Mouse (Mus musculus) CD4-positive helper T cell, adult 2 months (primary cell): ENCODE results near the gene Rbm38.

Experiments
- DNase-seq: peaks from one replicate; pipeline ENCODE4 v3.0.0-alpha.2; 2012; ENCODE audit warnings: low read depth, missing footprints, low spot score

Gene Rbm38

GRCm38 (mm10) chr2:173057623-173058022 lies 37.3 kb downstream of the Rbm38 start:
- DNase-seq = no peak

- no peak for DNase-seq
Measured at GRCm38 (mm10) chr2:173058263-173058662, 38.0 kb downstream of the Rbm38 start.

- no peak for DNase-seq
Measured at GRCm38 (mm10) chr2:173060450-173060849, 40.2 kb downstream of the Rbm38 start.

- DNase-seq = peak; percentile 57
Measured at GRCm38 (mm10) chr2:173061443-173062351, 41.4 kb downstream of the Rbm38 start.

- peak; percentile 73 for DNase-seq
Measured at GRCm38 (mm10) chr2:173063219-173063618, 42.9 kb downstream of the Rbm38 start.

- no peak for DNase-seq
Measured at GRCm38 (mm10) chr2:173064864-173065263, 44.6 kb downstream of the Rbm38 start.

GRCm38 (mm10) chr2:173072948-173073347 lies 52.6 kb downstream of the Rbm38 start:
- DNase-seq = no peak

- DNase-seq = no peak
Measured at GRCm38 (mm10) chr2:173073666-173074065, 53.4 kb downstream of the Rbm38 start.

GRCm38 (mm10) chr2:173076921-173077320 lies 56.6 kb downstream of the Rbm38 start:
- peak; percentile 62 for DNase-seq

- no peak for DNase-seq
Measured at GRCm38 (mm10) chr2:173079766-173080549, 59.7 kb downstream of the Rbm38 start.

GRCm38 (mm10) chr2:173080785-173081241 lies 60.5 kb downstream of the Rbm38 start:
- DNase-seq = peak; percentile 77

- peak; percentile 70 for DNase-seq
Measured at GRCm38 (mm10) chr2:173082706-173083105, 62.4 kb downstream of the Rbm38 start.

- DNase-seq = no peak
Measured at GRCm38 (mm10) chr2:173083106-173083505, 62.8 kb downstream of the Rbm38 start.

- peak; percentile 97 for DNase-seq
Measured at GRCm38 (mm10) chr2:173083712-173084475, 63.6 kb downstream of the Rbm38 start.
